Mouse (Mus musculus): ENCODE measurements at regions not wholly inside any gene's neighbourhood (a gene's known extent, or its start where the extent isn't known, plus 50 kb on each side); places are given as distances from the start of the nearest gene placed in this dataset.

- DNase-seq (ENCODE audit: extremely low read depth): no peak
- in situ Hi-C loops (cut with MboI; ENCODE audit: low pct_ligation_motif_present, low pct_unique_long_range_greater_than_20kb, low sequenced_read_pairs) (no loop called here), dilution Hi-C loops (cut with MboI; ENCODE audit: extremely low pct_ligation_motif_present, extremely low pct_unique_long_range_greater_than_20kb, low sequenced_read_pairs) (no loop called here)
Observed at GRCm38 (mm10) chr14:61805433-61805832, 198.2 kb downstream of the Kcnrg start.

DNA sequence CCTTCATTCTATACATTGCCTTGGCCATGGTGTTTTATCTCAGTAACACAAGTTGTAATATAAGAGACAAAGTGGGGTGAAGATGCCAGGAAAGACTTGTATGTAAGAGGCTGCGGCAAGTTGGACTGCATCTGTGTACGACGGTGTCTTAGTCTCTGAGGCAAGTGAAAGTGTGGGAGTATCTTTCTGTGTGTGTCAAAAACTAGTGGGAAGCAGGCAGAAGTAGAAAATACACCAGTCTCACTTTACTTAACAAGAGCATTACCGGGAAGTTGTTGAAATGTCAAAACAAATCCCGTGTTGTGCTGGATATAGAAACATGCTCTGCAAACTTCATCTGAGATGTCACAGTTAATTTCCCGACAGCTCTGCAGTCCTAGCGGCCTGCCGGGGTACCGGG, 200.9 kb downstream of the Kcnrg start:
- Histone ChIP-seq H3K9me3 (replicated peaks; ENCODE audit: low read length) (no peaks in the 10 kb centered on the region), H3K79me2 (replicated peaks; ENCODE audit: control insufficient read depth, extremely low read depth, insufficient read depth, poor library complexity, severe bottlenecking) (no peaks in the 10 kb centered on the region), H3K27me3 (replicated peaks) (no peaks in the 10 kb centered on the region), H3K36me3 (replicated peaks in 1 of 2; ENCODE audit: control insufficient read depth in 1 of 2, insufficient read depth in 1 of 2, low read length in 1 of 2) (no peaks in the 10 kb centered on the region), H3K4me3 (replicated peaks in 1 of 3; ENCODE audit: low read depth in 2 of 3, low read length in 2 of 3, poor library complexity in 1 of 3) (no peak overlapping the region), H3K27ac (ENCODE audit: insufficient read depth, low read depth) (no peak overlapping the region), H3K9ac (ENCODE audit: insufficient read depth, low read depth) (no peak overlapping the region), H3K4me2 (ENCODE audit: insufficient read depth, low read depth, poor library complexity, severe bottlenecking) (no peak overlapping the region), H3K4me1 (ENCODE audit: control insufficient read depth in 1 of 2, insufficient read depth in 2 of 2) (peaks cover 0 to 15% of the 10 kb centered on the region in 2 experiments; a peak in 2 of 4 replicates)
- in situ Hi-C loops (cut with MboI; ENCODE audit: low pct_ligation_motif_present, low pct_unique_long_range_greater_than_20kb, low sequenced_read_pairs): no loop called here
- dilution Hi-C loops (cut with MboI; ENCODE audit: extremely low pct_ligation_motif_present, extremely low pct_unique_long_range_greater_than_20kb, low sequenced_read_pairs): no loop called here
- no peak for TF ChIP-seq RCOR1 (conservative IDR thresholded peaks at IDR 0.05; ENCODE audit: low read depth, low read length)
- no peak for TF ChIP-seq USF2 (conservative IDR thresholded peaks at IDR 0.05; ENCODE audit: low read depth, low read length)
- no peak for TF ChIP-seq MEF2A (IDR thresholded peaks at IDR 0.05; ENCODE audit: borderline replicate concordance, low read depth, low read length)
- TF ChIP-seq ETS1 (conservative IDR thresholded peaks at IDR 0.05; ENCODE audit: low read depth, low read length): no peak
- no peak for TF ChIP-seq ZC3H11A (IDR thresholded peaks at IDR 0.05; ENCODE audit: low read depth, low read length)
- no peak for TF ChIP-seq EP300 (IDR thresholded peaks at IDR 0.05; ENCODE audit: low read length)
- no peak for TF ChIP-seq TBP (conservative IDR thresholded peaks at IDR 0.05; ENCODE audit: low read depth, low read length)
- no peak for TF ChIP-seq TCF12 (IDR thresholded peaks at IDR 0.05; ENCODE audit: low read depth, low read length)
- no peak for TF ChIP-seq ZMIZ1 (IDR thresholded peaks at IDR 0.05; ENCODE audit: low read depth, low read length)
- no peak for TF ChIP-seq CHD2 (IDR thresholded peaks at IDR 0.05; ENCODE audit: low read length)
- TF ChIP-seq NRF1 (IDR thresholded peaks at IDR 0.05; ENCODE audit: low read depth, low read length): no peak
- TF ChIP-seq POLR2A (IDR thresholded peaks at IDR 0.05; ENCODE audit: low read depth, low read length): no peak
- no peak for TF ChIP-seq CHD1 (IDR thresholded peaks at IDR 0.05; ENCODE audit: low read depth, low read length)
- TF ChIP-seq CTCF (conservative IDR thresholded peaks at IDR 0.05 in 1 of 2, IDR thresholded peaks at IDR 0.05 in 1 of 2; ENCODE audit: low read depth in 2 of 2, low read length in 2 of 2): no peak
- TF ChIP-seq ZKSCAN1 (IDR thresholded peaks at IDR 0.05; ENCODE audit: borderline replicate concordance, low read depth, low read length): no peak
- no peak for TF ChIP-seq UBTF (IDR thresholded peaks at IDR 0.05; ENCODE audit: low read depth, low read length)
- no peak for DNase-seq (ENCODE audit: extremely low read depth)

More at GRCm38 (mm10) chr14:61805433-61805832, 198.2 kb downstream of the Kcnrg start:
- Histone ChIP-seq H3K4me2 (ENCODE audit: insufficient read depth, low read depth, poor library complexity, severe bottlenecking) (no peak overlapping the region), H3K9me3 (replicated peaks; ENCODE audit: low read length) (no peaks in the 10 kb centered on the region), H3K4me3 (replicated peaks in 1 of 3; ENCODE audit: low read depth in 2 of 3, low read length in 2 of 3, poor library complexity in 1 of 3) (no peak overlapping the region), H3K9ac (ENCODE audit: insufficient read depth, low read depth) (no peak overlapping the region), H3K36me3 (replicated peaks in 1 of 2; ENCODE audit: control insufficient read depth in 1 of 2, insufficient read depth in 1 of 2, low read length in 1 of 2) (no peaks in the 10 kb centered on the region), H3K27ac (ENCODE audit: insufficient read depth, low read depth) (no peak overlapping the region), H3K27me3 (replicated peaks) (no peaks in the 10 kb centered on the region), H3K4me1 (ENCODE audit: control insufficient read depth in 1 of 2, insufficient read depth in 2 of 2) (peaks cover 0 to 21% of the 10 kb centered on the region in 2 experiments; a peak in 2 of 4 replicates), H3K79me2 (replicated peaks; ENCODE audit: control insufficient read depth, extremely low read depth, insufficient read depth, poor library complexity, severe bottlenecking) (no peaks in the 10 kb centered on the region)
- peak; percentile 23; the same call in 1 of the 2 replicates for TF ChIP-seq IRF4 (IDR thresholded peaks at IDR 0.05; ENCODE audit: low read depth, low read length)
- no peak for TF ChIP-seq ZKSCAN1 (IDR thresholded peaks at IDR 0.05; ENCODE audit: borderline replicate concordance, low read depth, low read length)

Data from CH12.LX (cell line).